Comparison of ENCODE assay signal across 8 mouse cellular contexts in the genomic region with DNA sequence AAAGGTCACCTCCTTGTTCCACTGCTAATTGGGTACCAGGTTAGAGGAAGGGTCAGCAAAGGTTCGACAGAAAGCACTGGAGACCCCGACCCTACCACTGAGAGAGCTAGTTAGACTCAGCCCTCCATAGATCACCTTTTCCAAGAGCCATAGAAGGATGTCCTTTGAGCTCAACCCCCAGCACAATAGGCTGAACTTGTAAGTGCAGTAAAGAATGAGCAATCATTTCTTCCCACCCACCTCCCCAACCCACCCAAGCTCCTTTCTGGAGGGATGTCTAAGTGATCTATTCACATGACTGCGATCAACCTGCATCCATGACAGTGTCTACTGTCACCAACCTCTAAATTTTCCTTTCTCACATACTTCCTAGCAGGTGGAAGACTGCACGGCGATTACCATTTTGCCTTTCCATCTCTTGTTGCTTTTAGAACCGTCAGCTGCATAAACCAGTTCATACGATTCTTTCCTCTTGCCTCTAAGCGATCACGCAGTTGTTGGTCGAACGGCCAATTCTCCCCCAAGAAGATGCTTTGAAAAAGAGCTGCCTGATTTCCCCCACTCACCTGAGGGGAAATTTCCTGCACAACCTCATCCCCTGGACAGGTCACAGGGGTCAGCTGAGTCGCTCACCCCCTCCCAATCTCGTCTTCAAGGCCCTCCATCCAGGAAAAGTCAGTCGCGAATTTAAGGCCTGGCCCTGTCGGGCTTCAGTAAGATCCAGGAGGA. TPM values are rescaled to one million over a fixed set of nuclear protein-coding genes. Genes with fewer than 3 reads are reported as not detected.
DNase-seq lines count a peak whose midpoint lies in the region; ATAC-seq and TF ChIP-seq lines count a peak whose summit lies in the region.

No protein-coding gene starts in this region.

- TF ChIP-seq POLR2A in MEL (IDR thresholded peaks at IDR 0.05; ENCODE audit: control insufficient read depth in 1 of 2, insufficient read depth in 1 of 2, low read depth in 1 of 2, low read length in 2 of 2, poor library complexity in 1 of 2): no peak

- TF ChIP-seq CTCF in layer of hippocampus, adult 2 months (conservative IDR thresholded peaks at IDR 0.05): no peak
- TF ChIP-seq CTCF in MEL (IDR thresholded peaks at IDR 0.05 in 2 of 3, conservative IDR thresholded peaks at IDR 0.05 in 1 of 3; ENCODE audit: control insufficient read depth in 1 of 3, insufficient read depth in 1 of 3, low read depth in 2 of 3, low read length in 3 of 3, poor library complexity in 1 of 3, severe bottlenecking in 1 of 3): no peak

- peak overlapping the region; percentile 87 for H3K4me2 ChIP-seq in embryonic facial prominence, embryonic 14.5 days (ENCODE audit: low read depth, low read length)
- H3K4me2 ChIP-seq in limb, embryonic 12.5 days: peak overlapping the region; percentile 70

- ATAC-seq in embryonic facial prominence, embryonic 14.5 days (ENCODE audit: low read depth): no peak
- ATAC-seq in limb, embryonic 12.5 days (ENCODE audit: insufficient number of reproducible peaks, insufficient read depth, low FRiP score, low TSS enrichment, low read depth): no peak

- no peak for TF ChIP-seq EP300 in MEL (IDR thresholded peaks at IDR 0.05; ENCODE audit: low read depth in 1 of 2, low read length in 2 of 2)

- 4% methylated on average over 16 of the region's 16 CpGs for WGBS in embryonic facial prominence, embryonic 14.5 days
- WGBS in limb, embryonic 12.5 days: 7% methylated on average over 16 of the region's 16 CpGs

- peak overlapping the region; percentile 93 for H3K4me3 ChIP-seq in layer of hippocampus, adult 2 months
- peak overlapping the region; percentile 71 to 100 for H3K4me3 ChIP-seq in MEL (ENCODE audit: control insufficient read depth in 1 of 2, insufficient read depth in 1 of 2, low read depth in 2 of 2, low read length in 2 of 2)
- peak overlapping the region; percentile 88 for H3K4me3 ChIP-seq in embryonic facial prominence, embryonic 14.5 days (ENCODE audit: low read depth, low read length)
- H3K4me3 ChIP-seq in limb, embryonic 12.5 days (replicated peaks): peak overlapping the region; percentile 84

- H3K79me2 ChIP-seq in MEL (ENCODE audit: control insufficient read depth, insufficient read depth, low read length, poor library complexity): peaks cover 40% of the 10 kb centered on the region

- no peak for DNase-seq in layer of hippocampus, adult 2 months (ENCODE audit: low spot score in 2 of 2)
- no peak for DNase-seq in layer of hippocampus, adult 11-12 months (ENCODE audit: low spot score)
- DNase-seq in MEL (ENCODE audit: low read depth, low spot score): peak; percentile 56
- no peak for DNase-seq in embryonic facial prominence, embryonic 14.5 days (ENCODE audit: low spot score)
- DNase-seq in retina, embryonic 14.5 days (ENCODE audit: low spot score): peak; percentile 28
- DNase-seq in left cerebral cortex, adult 9 months (ENCODE audit: low spot score in 2 of 2): no peak
- DNase-seq in right cerebral cortex, postnatal 36 days (ENCODE audit: low spot score in 2 of 2): no peak

- H3K9ac ChIP-seq in MEL (ENCODE audit: control insufficient read depth, low read depth, low read length, poor library complexity, severe bottlenecking): peak overlapping the region; percentile 88
- peak overlapping the region; percentile 97 for H3K9ac ChIP-seq in embryonic facial prominence, embryonic 14.5 days (ENCODE audit: low read depth, low read length)
- peak overlapping the region; percentile 95 for H3K9ac ChIP-seq in limb, embryonic 12.5 days (replicated peaks)

- H3K9me3 ChIP-seq in MEL (replicated peaks; ENCODE audit: insufficient read depth, low read length): no peaks in the 10 kb centered on the region
- H3K9me3 ChIP-seq in embryonic facial prominence, embryonic 14.5 days (ENCODE audit: control insufficient read depth, low read length): no peaks in the 10 kb centered on the region
- H3K9me3 ChIP-seq in limb, embryonic 12.5 days: no peaks in the 10 kb centered on the region

- H3K27ac ChIP-seq in layer of hippocampus, adult 2 months: peak overlapping the region; percentile 98
- H3K27ac ChIP-seq in MEL (ENCODE audit: control insufficient read depth, low read depth, low read length): no peak overlapping the region
- H3K27ac ChIP-seq in embryonic facial prominence, embryonic 14.5 days (replicated peaks; ENCODE audit: low read depth, low read length): peak overlapping the region; percentile 93
- peak overlapping the region; percentile 91 for H3K27ac ChIP-seq in limb, embryonic 12.5 days

- TF ChIP-seq RAD21 in MEL (IDR thresholded peaks at IDR 0.05; ENCODE audit: low read depth, low read length): no peak

- H3K36me3 ChIP-seq in MEL (ENCODE audit: control insufficient read depth in 1 of 2, insufficient read depth in 2 of 2, low read length in 2 of 2): peaks cover 8 to 32% of the 10 kb centered on the region in 2 experiments
- H3K36me3 ChIP-seq in embryonic facial prominence, embryonic 14.5 days (ENCODE audit: control insufficient read depth, insufficient read depth, low read length): no peaks in the 10 kb centered on the region
- no peaks in the 10 kb centered on the region for H3K36me3 ChIP-seq in limb, embryonic 12.5 days

- no peaks in the 10 kb centered on the region; a peak in 1 of 4 replicates for H3K27me3 ChIP-seq in MEL (ENCODE audit: control insufficient read depth in 1 of 2, insufficient read depth in 2 of 2, low read length in 2 of 2)
- H3K27me3 ChIP-seq in embryonic facial prominence, embryonic 14.5 days (replicated peaks; ENCODE audit: control insufficient read depth, insufficient read depth, low read length): no peaks in the 10 kb centered on the region
- no peaks in the 10 kb centered on the region; the same call in 1 of the 2 replicates for H3K27me3 ChIP-seq in limb, embryonic 12.5 days

- H3K4me1 ChIP-seq in MEL (ENCODE audit: control insufficient read depth in 1 of 2, insufficient read depth in 2 of 2, low read length in 2 of 2): peaks cover 10 to 12% of the 10 kb centered on the region in 2 experiments; a peak in 3 of 4 replicates
- H3K4me1 ChIP-seq in embryonic facial prominence, embryonic 14.5 days (ENCODE audit: control insufficient read depth, insufficient read depth, low read length): peaks cover 37% of the 10 kb centered on the region
- H3K4me1 ChIP-seq in limb, embryonic 12.5 days (replicated peaks): peaks cover 36% of the 10 kb centered on the region

TF ChIP-seq in MEL, 35 proteins besides CTCF, POLR2A, EP300 and RAD21:
- TF ChIP-seq TBP (IDR thresholded peaks at IDR 0.05; ENCODE audit: low read depth, low read length): no peak
- TF ChIP-seq MXI1 (IDR thresholded peaks at IDR 0.05; ENCODE audit: low read depth, low read length): no peak
- no peak for TF ChIP-seq POLR2AphosphoS2 (IDR thresholded peaks at IDR 0.05; ENCODE audit: low read length)
- TF ChIP-seq ZNF384 (IDR thresholded peaks at IDR 0.05; ENCODE audit: low read depth, low read length): no peak
- no peak for TF ChIP-seq HCFC1 (IDR thresholded peaks at IDR 0.05; ENCODE audit: low read depth, low read length)
- TF ChIP-seq POLR2AphosphoS5 (IDR thresholded peaks at IDR 0.05; ENCODE audit: borderline replicate concordance, low read depth, low read length): no peak
- TF ChIP-seq SIN3A (IDR thresholded peaks at IDR 0.05; ENCODE audit: low read length): no peak
- no peak for TF ChIP-seq TAL1 (IDR thresholded peaks at IDR 0.05; ENCODE audit: low read length)
- no peak for TF ChIP-seq BHLHE40 (IDR thresholded peaks at IDR 0.05; ENCODE audit: borderline replicate concordance, low read depth, low read length)
- no peak for TF ChIP-seq GATA1 (IDR thresholded peaks at IDR 0.05; ENCODE audit: low read depth, low read length)
- TF ChIP-seq ETS1 (IDR thresholded peaks at IDR 0.05; ENCODE audit: low read depth, low read length): no peak
- TF ChIP-seq MAZ (IDR thresholded peaks at IDR 0.05; ENCODE audit: low read depth, low read length): no peak
- TF ChIP-seq ZKSCAN1 (IDR thresholded peaks at IDR 0.05; ENCODE audit: low read depth, low read length): no peak
- TF ChIP-seq GABPA (IDR thresholded peaks at IDR 0.05; ENCODE audit: low read depth, low read length): no peak
- no peak for TF ChIP-seq TCF12 (IDR thresholded peaks at IDR 0.05; ENCODE audit: low read depth, low read length)
- TF ChIP-seq CHD1 (IDR thresholded peaks at IDR 0.05; ENCODE audit: low read depth, low read length): no peak
- no peak for TF ChIP-seq ZMIZ1 (IDR thresholded peaks at IDR 0.05; ENCODE audit: low read depth, low read length)

RNA-seq across cellular contexts. Expression of gene Ahcyl1, which starts 1.0 kb away (rescaled TPM):
- total RNA-seq in layer of hippocampus, adult 2 months (2021): 100 to 1,000 TPM; 338 to 346 TPM
- total RNA-seq in MEL (2012; rRNA removed): 28.0 and 32.4 TPM in 2 replicates
- 100 to 1,000 TPM; 104 to 105 TPM for polyA plus RNA-seq in MEL (2012; ENCODE audit: insufficient read depth in 1 of 2, insufficient read length in 2 of 2, low read depth in 1 of 2, low replicate concordance in 2 of 2, missing spikeins in 1 of 2)
- polyA plus RNA-seq in embryonic facial prominence, embryonic 14.5 days (2014; fragmentation: Nextera tagmentation; extraction: Ambion mirVana): 89.3 and 95.0 TPM in 2 replicates
- polyA plus RNA-seq in limb, embryonic 12.5 days (2016; fragmentation: Nextera tagmentation; extraction: Ambion mirVana): 114 and 115 TPM in 2 replicates

Comparison
In these comparisons a context has a peak if more than half of its experiments do, and no peak if none do; other contexts are left out.
1. DNase-seq: peak in MEL (single experiment) and retina, embryonic 14.5 days (single experiment); none in layer of hippocampus, adult 2 months (0 of 2), layer of hippocampus, adult 11-12 months (single experiment), embryonic facial prominence, embryonic 14.5 days (single experiment), left cerebral cortex, adult 9 months (0 of 2) and right cerebral cortex, postnatal 36 days (0 of 2).
2. Peak in every context shown above with its lines, with median percentiles within 50 percentile points of each other: H3K4me3 ChIP-seq and H3K9ac ChIP-seq.